Comparison of ENCODE assay signal across 25 mouse cellular contexts in genomic region chr6:108074624-108075023, GRCm38 (mm10). TPM values are rescaled to one million over a fixed set of nuclear protein-coding genes. Genes with fewer than 3 reads are reported as not detected.
A peak's percentile ranks its signal among the peaks of the same experiment; 100 is the strongest.
DNase-seq lines count a peak whose midpoint lies in the region; ATAC-seq lines count a peak whose summit lies in the region.
"Had no signal": no experiment of that assay in that cellular context is flagged by ENCODE, and none has a peak within 500 bp of the region (broad histone marks: within the 10 kb centered on the region; RNA-seq: fewer than 3 reads in every experiment).

No protein-coding gene starts in this region.

- intact Hi-C loops in left cerebral cortex, postnatal 25 days (cut with DNase I): loop anchor here (5.0 kb wide), 1 partner anchor 58 kb away; no protein-coding TSS in a partner anchor

- DNase-seq in kidney, postnatal 36 days: peak; percentile 25 to 37
- no peak for DNase-seq in kidney, postnatal 14 days
- peak; percentile 61 to 63 for DNase-seq in frontal cortex, postnatal 36 days (ENCODE audit: low spot score in 2 of 2)
- DNase-seq in left cerebral cortex, postnatal 25 days (ENCODE audit: low spot score in 2 of 2): peak; percentile 45 to 84
- DNase-seq in testis, postnatal 14 days (ENCODE audit: low spot score): no peak
- DNase-seq in cerebellum, adult 9-11 months: no peak
- DNase-seq: adrenal gland, adult 8-10 months; cerebellum, adult 18-20 months; cerebellum, postnatal 25 days; gastrocnemius, postnatal 14 days; heart, adult 11 months; liver, postnatal 0 days; lung, postnatal 10 days had no signal

- peak overlapping the region; percentile 38 for H3K4me3 ChIP-seq in megakaryocyte, embryonic 14.5 days (replicated peaks)
- H3K4me3 ChIP-seq: embryonic facial prominence, embryonic 12.5 days; erythroblast, embryonic 14.5 days; forebrain, embryonic 12.5 days; hindbrain, embryonic 10.5 days; intestine, embryonic 15.5 days; limb, embryonic 12.5 days; midbrain, embryonic 12.5 days; neural tube, embryonic 15.5 days had no signal

- peaks cover 12% of the 10 kb centered on the region for H3K9me3 ChIP-seq in megakaryocyte, embryonic 14.5 days
- H3K9me3 ChIP-seq: embryonic facial prominence, embryonic 12.5 days; forebrain, embryonic 12.5 days; intestine, embryonic 15.5 days; neural tube, embryonic 15.5 days had no signal

- no peaks in the 10 kb centered on the region for H3K27me3 ChIP-seq in megakaryocyte, embryonic 14.5 days (replicated peaks)
- H3K27me3 ChIP-seq: embryonic facial prominence, embryonic 12.5 days; forebrain, embryonic 12.5 days; intestine, embryonic 15.5 days; limb, embryonic 12.5 days; midbrain, embryonic 12.5 days; neural tube, embryonic 15.5 days had no signal

- peaks cover 30% of the 10 kb centered on the region for H3K36me3 ChIP-seq in megakaryocyte, embryonic 14.5 days (replicated peaks; ENCODE audit: low read length)

- no peaks in the 10 kb centered on the region for H3K4me1 ChIP-seq in megakaryocyte, embryonic 14.5 days
- H3K4me1 ChIP-seq: embryonic facial prominence, embryonic 12.5 days; forebrain, embryonic 12.5 days; hindbrain, embryonic 10.5 days; intestine, embryonic 15.5 days; limb, embryonic 12.5 days; midbrain, embryonic 12.5 days; neural tube, embryonic 15.5 days had no signal

- no peak for ATAC-seq in megakaryocyte, adult 5-6 weeks (ENCODE audit: poor library complexity, severe bottlenecking)
- ATAC-seq: activated CD4-positive, CD25-positive, alpha-beta regulatory T cell, adult 4 months; hindbrain, embryonic 16.5 days; intestine, embryonic 15.5 days; liver, postnatal 0 days had no signal

RNA-seq across cellular contexts. Expression of gene Setmar, which starts 9.8 kb away (rescaled TPM):
- 0.51 TPM in 1 of 2 replicates, not detected in the other for polyA plus RNA-seq in megakaryocyte, embryonic 14.5 days (2012; ENCODE audit: insufficient read depth, low replicate concordance)
- 3.2 and 3.6 TPM in 2 replicates for total RNA-seq in megakaryocyte, adult 5-6 weeks (2015)
- 2.2 and 3.3 TPM in 2 replicates for total RNA-seq in megakaryocyte, adult 5-6 weeks (2017)
- total RNA-seq in left cerebral cortex, postnatal 25 days (2021): 10 to 100 TPM in 1 of 2 experiments, 1 to 10 TPM in 1; 8.8 to 10.3 TPM

Comparison
In these comparisons a context has a peak if more than half of its experiments do, and no peak if none do; other contexts are left out.
1. DNase-seq: peak in kidney, postnatal 36 days (2 of 2), frontal cortex, postnatal 36 days (2 of 2) and left cerebral cortex, postnatal 25 days (2 of 2); none in kidney, postnatal 14 days (single experiment), testis, postnatal 14 days (single experiment) and cerebellum, adult 9-11 months (single experiment).